Comparison of ENCODE assay signal across 8 mouse cellular contexts in genomic region chr11:108891111-108891870, GRCm38 (mm10). TPM values are rescaled to one million over a fixed set of nuclear protein-coding genes. Genes with fewer than 3 reads are reported as not detected.
DNase-seq lines count a peak whose midpoint lies in the region; ATAC-seq lines count a peak whose summit lies in the region.

No protein-coding gene starts in this region.

- 2% methylated on average over 16 of the region's 17 CpGs for WGBS in hindbrain, embryonic 16.5 days
- WGBS in liver, embryonic 15.5 days (ENCODE audit: insufficient replicate concordance), result 5% methylated on average over 17 of the region's 17 CpGs
- 4% methylated on average over 17 of the region's 17 CpGs for WGBS in neural tube, embryonic 15.5 days

- H3K27ac ChIP-seq in hindbrain, embryonic 16.5 days (ENCODE audit: low read depth, low read length), result peak overlapping the region; percentile 73
- no peak overlapping the region for H3K27ac ChIP-seq in liver, embryonic 15.5 days (replicated peaks)
- peak overlapping the region; percentile 51; the same call in 1 of the 2 replicates for H3K27ac ChIP-seq in neural tube, embryonic 15.5 days (replicated peaks)

- H3K27me3 ChIP-seq in hindbrain, embryonic 16.5 days (replicated peaks; ENCODE audit: control insufficient read depth, insufficient read depth, low read length), result no peaks in the 10 kb centered on the region
- H3K27me3 ChIP-seq in liver, embryonic 15.5 days, result peaks cover 49% of the 10 kb centered on the region
- H3K27me3 ChIP-seq in neural tube, embryonic 15.5 days (replicated peaks), result no peaks in the 10 kb centered on the region

- H3K9me3 ChIP-seq in hindbrain, embryonic 16.5 days (ENCODE audit: control insufficient read depth, low read length), result no peaks in the 10 kb centered on the region
- H3K9me3 ChIP-seq in liver, embryonic 15.5 days (replicated peaks), result no peaks in the 10 kb centered on the region
- no peaks in the 10 kb centered on the region for H3K9me3 ChIP-seq in neural tube, embryonic 15.5 days (replicated peaks)

- ATAC-seq in hindbrain, embryonic 16.5 days, result peak; percentile 88
- no peak for ATAC-seq in liver, embryonic 15.5 days (ENCODE audit: insufficient read depth)
- peak; percentile 87 for ATAC-seq in neural tube, embryonic 15.5 days (ENCODE audit: low FRiP score)

- H3K36me3 ChIP-seq in hindbrain, embryonic 16.5 days (ENCODE audit: control insufficient read depth, insufficient read depth, low read length), result no peaks in the 10 kb centered on the region
- H3K36me3 ChIP-seq in liver, embryonic 15.5 days (replicated peaks), result no peaks in the 10 kb centered on the region
- no peaks in the 10 kb centered on the region for H3K36me3 ChIP-seq in neural tube, embryonic 15.5 days

- peak overlapping the region; percentile 56 for H3K4me2 ChIP-seq in hindbrain, embryonic 16.5 days (ENCODE audit: low read length)
- peak overlapping the region; percentile 44 for H3K4me2 ChIP-seq in liver, embryonic 15.5 days
- H3K4me2 ChIP-seq in neural tube, embryonic 15.5 days, result peak overlapping the region; percentile 62

- peak; percentile 58 for DNase-seq in urinary bladder, postnatal 14 days (ENCODE audit: low spot score)
- no peak for DNase-seq in urinary bladder, postnatal 10 days (ENCODE audit: low spot score)
- DNase-seq in gastrocnemius, postnatal 10 days, result peak; percentile 30
- no peak for DNase-seq in spleen, postnatal 10 days (ENCODE audit: low spot score in 2 of 2)
- no peak for DNase-seq in left cerebral cortex, adult 11 months (ENCODE audit: low spot score)

- peaks cover 22% of the 10 kb centered on the region for H3K4me1 ChIP-seq in hindbrain, embryonic 16.5 days (ENCODE audit: control insufficient read depth, insufficient read depth, low read depth, low read length)
- H3K4me1 ChIP-seq in liver, embryonic 15.5 days (replicated peaks), result no peaks in the 10 kb centered on the region
- H3K4me1 ChIP-seq in neural tube, embryonic 15.5 days, result peaks cover 29% of the 10 kb centered on the region

- H3K9ac ChIP-seq in hindbrain, embryonic 16.5 days (ENCODE audit: low read depth, low read length), result peak overlapping the region; percentile 44; the same call in 1 of the 2 replicates
- H3K9ac ChIP-seq in liver, embryonic 15.5 days, result no peak overlapping the region
- 0 out of 2 replicates have a peak overlapping the region, but pooled peaks have one; percentile 32 for H3K9ac ChIP-seq in neural tube, embryonic 15.5 days (replicated peaks)

- H3K4me3 ChIP-seq in hindbrain, embryonic 16.5 days (ENCODE audit: low read length), result peak overlapping the region; percentile 30
- H3K4me3 ChIP-seq in liver, embryonic 15.5 days (replicated peaks), result peak overlapping the region; percentile 22
- peak overlapping the region; percentile 30 for H3K4me3 ChIP-seq in neural tube, embryonic 15.5 days (replicated peaks)

RNA-seq across cellular contexts. Expression of gene Axin2, which starts 28.9 kb away (rescaled TPM):
- 10 to 100 TPM; 10.8 to 18.6 TPM for total RNA-seq in gastrocnemius, postnatal 10 days (2021)
- polyA plus RNA-seq in hindbrain, embryonic 16.5 days (2015; fragmentation: Nextera tagmentation; extraction: Ambion mirVana), result 7.2 and 7.7 TPM in 2 replicates
- polyA plus RNA-seq in liver, embryonic 15.5 days (2015; fragmentation: Nextera tagmentation; extraction: Ambion mirVana), result 0.10 and 0.38 TPM in 2 replicates
- polyA plus RNA-seq in neural tube, embryonic 15.5 days (2015; fragmentation: Nextera tagmentation; extraction: Ambion mirVana), result 6.1 and 6.3 TPM in 2 replicates

Comparison
In these comparisons a context has a peak if more than half of its experiments do, and no peak if none do; other contexts are left out.
1. DNase-seq: peak in urinary bladder, postnatal 14 days (single experiment) and gastrocnemius, postnatal 10 days (single experiment); none in urinary bladder, postnatal 10 days (single experiment), spleen, postnatal 10 days (0 of 2) and left cerebral cortex, adult 11 months (single experiment).
2. Peak in every context shown above with its lines, with median percentiles within 50 percentile points of each other: H3K4me2 ChIP-seq and H3K4me3 ChIP-seq.